Mouse (Mus musculus) liver (tissue): ENCODE results near the gene Tcf3.
A peak's percentile ranks its signal among the peaks of the same experiment; 100 is the strongest.

Experiments used
- DNase-seq: peaks from one replicate; pipeline ENCODE4 v3.0.0-alpha.2; 2020; ENCODE audit warnings: mixed read lengths

The Tcf3 gene

DNA sequence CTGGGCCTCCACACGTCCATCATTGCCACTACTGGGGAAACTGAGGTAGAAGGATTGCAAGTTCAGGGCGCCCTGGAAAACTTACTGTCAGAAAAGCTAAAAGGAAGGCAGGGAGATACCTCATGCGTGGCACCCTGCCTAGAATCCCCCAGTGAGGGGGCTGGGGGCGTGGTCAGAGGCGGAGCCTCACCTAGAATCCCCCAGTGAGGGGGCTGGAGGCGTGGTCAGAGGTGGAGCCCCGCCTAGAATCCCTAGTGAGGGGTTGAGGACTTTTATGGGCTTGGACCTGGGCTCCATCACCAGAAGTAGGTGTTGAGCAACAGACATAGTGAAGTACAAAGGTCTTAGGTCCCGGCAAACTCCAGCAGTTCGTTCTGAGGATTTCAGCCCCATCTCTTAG, 2.8 kb upstream of the Tcf3 start:
- DNase-seq: peak; percentile 78

DNA sequence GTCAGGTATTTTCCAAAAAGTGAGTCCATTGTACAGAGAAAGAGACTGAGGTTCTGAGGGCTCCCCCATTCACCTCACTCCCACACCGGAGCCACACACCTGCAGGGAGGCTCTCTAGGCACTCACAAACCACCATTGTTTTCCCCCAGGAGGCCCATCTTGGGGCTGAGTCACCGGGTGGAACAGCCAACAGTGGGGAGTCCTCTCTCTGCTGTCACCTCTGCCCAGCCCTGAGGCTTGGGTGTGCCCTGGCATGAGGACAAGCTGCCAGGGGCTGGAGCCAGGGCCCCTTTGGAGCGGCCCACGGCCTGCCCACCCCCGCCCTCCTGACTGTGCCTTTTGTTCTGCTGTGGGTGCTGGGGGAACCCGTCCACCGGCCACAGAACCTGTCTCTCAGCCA, 2.3 kb upstream of the Tcf3 start:
- DNase-seq: peak; percentile 78

DNA sequence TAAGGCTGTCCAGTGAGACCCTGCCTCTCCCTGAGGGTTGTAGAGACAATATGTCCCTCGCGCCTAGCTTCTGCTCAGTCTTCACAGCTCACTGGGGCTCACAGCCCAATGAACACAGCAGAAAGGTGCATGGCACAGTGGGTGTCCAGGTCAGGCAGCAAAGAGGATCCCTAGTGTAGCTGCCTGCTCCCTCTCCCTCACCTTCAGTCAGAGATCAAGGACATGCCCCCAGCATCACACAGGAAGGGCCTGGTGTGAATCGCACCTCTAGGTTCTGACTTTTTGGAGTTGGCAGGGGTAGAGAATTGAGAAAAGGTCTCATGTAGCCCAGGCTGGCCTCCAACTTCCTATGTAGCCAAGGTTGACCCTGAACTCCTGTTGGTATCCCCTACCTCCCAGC, 1.4 kb upstream of the Tcf3 start:
- DNase-seq: no peak

DNA sequence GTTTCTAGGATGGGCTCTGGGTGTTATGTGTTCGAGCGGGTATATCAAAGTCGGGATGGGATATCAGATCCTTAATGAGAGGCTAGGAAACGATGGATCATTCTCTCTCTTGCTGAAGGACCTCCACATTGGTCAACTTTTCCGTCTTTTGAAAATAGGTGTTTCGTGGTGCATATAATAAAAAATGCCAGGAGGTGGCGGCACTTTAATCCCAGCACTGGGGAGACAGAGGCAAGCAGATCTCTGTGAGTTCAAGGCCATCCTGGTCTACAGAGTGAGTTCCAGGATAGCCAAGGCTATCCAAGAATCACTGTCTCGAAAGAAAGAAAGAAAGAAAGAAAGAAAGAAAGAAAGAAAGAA, 766 bp upstream of the Tcf3 start:
- DNase-seq: no peak

DNA sequence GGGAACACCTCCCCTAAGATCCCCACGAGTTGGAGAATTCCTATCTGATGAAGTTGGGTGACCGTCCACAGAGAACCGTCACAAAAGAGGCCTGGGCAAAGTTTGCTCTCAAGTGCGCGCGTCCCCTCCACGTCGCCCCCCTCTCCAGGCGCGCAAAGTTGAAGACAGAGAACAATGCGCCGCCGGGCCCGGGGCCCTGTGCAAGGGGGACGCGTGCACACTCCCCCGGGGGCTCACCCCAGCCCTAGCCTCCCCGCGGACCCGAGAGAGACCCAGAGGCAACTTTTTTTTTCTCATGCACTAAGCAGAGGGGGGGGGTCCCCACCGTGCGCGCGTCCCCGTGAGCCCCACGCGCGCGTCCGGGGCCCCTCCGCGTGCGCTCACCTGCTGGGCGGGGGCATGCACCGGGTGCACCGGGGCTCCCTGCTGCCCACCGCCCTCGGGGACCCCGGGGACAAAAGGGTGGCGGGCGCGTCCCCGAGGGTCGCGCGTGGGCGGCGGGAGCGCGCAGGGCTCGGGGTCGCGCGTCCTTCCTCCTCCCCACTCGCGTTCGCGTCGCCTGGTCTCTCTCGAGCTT, 423 bp downstream of the Tcf3 start:
- DNase-seq: peak; percentile 46

DNA sequence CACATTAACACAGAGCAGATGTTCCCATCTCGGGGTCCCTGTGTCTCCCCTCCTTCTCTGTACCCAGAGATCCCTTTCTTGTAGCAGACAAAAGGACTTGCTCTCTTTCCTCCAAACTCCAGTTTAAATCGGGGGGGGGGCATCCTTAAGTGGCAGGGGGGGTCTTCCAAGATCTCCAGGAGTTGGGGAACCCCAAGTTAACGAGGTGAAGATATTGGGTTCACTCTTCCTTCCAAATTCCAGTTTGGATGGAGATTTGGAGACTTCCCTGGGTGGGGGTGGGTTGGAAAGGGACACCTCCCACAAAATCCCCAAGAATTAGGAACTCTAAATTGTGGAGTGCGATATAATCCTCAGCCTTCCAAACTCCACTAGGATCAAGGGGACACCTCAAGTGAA, 1.1 kb downstream of the Tcf3 start:
- no peak for DNase-seq

DNA sequence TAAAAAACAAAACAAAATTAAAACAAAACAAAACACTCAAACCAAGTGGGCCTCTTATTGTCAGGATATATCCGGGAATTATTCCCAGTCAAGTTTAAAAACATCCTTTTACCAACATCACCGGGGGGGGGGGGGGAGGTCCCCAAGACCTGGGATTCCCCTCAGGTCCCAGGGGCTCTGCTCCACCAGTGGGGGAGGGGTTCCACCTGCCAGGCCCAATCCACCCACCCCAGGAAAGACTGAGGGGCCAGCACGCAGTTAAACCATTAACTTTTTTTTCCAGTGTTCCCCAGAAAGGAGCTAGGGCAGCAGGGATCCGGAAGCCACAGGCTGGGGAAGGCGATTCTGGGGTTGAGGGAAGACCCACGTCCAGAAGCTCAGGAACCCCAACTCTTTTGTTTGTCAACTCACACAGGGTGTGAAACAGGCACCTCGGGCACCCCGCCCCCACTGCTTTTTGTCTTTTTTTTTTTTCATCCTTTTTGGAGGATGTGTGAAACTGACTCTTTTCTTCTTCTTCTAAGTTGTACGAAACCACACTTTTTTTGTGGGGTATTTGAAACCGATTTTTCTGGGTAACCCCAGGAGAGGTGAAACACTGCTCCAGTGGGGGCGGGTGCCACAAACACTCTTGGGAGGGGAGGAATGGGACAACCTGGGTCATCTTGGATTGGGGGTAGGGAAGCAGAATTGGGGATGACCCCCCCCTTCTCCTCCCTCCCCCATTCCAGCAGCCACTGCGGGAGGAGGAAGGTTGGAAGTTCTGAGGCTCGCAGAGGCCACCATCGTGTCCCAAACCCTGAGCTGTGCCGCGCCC, 1.7 kb downstream of the Tcf3 start:
- DNase-seq: no peak

DNA sequence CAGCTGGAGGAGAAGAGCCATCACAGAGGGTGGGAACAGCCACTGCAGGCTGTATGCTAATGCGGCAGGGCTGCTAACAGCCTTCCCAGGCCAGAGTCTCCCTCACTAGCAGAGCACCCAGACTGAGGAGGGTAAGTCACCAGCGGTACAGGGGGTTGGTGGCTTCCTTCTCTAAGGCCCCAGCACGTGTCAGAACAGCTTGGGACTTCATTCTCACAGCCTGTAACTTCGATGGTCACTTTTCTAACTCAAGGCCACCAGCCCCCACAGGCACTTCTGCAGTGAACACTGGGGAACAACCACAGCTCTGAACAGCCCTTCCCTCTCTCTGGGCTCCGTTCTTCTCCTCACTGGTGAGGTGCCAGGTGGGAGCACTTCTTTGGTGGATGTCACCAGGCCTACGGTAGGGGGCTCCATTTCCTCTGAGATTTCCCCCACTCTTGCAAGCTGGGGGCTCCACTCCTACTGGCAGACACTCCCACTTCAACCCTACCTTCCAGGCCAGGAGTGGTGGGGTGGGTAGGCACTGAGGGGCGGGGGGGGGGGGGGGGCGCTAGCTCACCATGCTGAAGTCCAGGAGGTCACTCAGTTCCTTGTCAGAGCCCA, 3.0 kb downstream of the Tcf3 start:
- DNase-seq: no peak

DNA sequence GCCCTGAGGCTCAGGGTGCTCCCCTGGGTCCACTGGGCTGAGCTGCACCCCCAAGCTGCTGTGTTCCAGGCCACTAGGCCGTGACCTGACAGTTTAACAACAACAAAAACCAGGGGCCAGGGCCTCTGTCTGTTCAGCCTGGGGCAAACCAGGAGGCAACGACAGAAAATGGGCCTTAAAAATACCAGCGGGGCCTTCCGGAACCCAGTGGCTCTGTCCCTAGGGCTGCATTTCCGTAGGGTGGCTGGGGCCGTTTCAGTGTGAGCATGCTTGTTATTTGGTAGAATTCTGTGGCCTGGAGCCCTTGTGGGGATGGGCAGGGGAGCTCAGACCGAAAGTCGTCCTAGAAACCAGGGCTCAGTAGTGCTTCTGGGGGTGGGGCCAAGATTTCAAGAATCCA, 3.6 kb downstream of the Tcf3 start:
- DNase-seq: no peak

DNA sequence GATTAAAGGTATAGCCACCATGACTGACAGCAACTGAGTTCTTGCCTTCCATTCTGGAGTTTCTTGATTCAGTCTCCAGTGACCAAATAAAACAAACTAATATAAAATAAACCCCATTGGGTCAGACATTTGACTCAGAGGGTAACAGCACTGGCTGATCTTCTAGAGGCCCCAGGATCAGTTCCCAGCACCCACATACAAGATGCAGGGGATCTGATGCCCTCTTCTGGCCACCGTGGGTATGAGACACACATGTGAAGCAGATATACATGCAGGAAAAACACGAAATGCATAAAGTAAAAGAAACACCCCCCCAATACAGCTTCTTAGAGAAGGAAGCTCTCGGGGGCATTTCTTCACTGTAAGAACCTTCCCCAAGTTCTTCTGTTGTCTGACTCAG, 8.4 kb downstream of the Tcf3 start:
- no peak for DNase-seq

DNA sequence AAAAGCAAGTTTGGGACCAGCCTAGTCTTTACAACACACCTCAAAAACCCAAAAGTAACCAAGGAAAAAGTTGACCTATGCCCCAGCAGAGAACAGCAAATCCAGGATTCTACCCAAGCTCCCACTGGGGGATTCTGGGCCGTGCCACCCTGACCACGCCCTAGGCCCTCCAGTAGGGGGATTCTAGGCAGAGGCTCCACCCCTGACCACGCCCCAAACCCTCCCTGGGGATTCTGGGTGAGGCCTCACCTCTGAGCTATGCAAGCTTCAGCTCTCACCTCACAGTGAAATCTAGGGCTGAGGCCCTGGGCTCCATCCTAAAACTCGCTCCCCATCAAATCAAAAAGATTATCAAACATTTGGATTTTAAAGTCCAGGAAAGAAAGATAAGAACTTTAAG, 9.9 kb downstream of the Tcf3 start:
- DNase-seq: peak; percentile 98

DNA sequence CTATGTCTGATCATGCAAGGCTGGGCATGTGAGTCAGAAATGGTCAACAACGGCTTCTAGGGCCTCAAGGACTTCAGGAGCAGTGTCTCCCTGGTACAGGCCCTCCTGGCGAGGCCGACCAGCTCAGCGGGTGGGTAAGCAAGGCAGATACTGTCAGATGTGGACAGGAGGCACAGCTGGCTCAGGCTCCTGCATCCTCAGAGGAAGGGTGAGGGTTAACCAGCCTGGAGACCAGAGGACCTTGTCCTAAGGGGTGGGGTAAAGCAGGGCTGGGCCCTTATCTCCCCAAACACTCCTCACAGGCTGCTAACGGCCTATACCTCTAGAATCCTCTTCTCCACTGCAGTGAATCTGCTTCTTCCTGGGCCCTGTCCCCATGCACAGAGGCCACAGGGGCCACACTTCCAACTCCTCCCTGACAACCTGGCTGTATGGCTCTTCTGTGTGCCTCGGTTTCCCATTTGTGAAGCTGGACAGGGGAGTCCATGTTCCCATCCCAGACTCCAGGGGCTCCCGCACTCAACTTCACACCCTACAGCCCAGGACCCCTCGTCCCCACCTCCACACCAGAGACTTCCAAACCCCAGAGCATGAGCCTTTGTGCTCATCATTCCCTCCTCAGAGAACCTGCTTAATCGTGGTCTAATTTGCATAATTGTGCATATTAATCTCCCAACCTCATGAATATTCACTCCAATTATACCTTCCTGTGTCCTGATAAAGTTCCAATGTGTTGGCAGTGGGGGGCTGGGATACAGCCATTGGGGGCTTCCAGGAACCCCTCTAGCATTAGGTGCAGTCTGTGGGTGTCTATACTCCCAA, 11.6 kb downstream of the Tcf3 start:
- DNase-seq: peak; percentile 87

DNA sequence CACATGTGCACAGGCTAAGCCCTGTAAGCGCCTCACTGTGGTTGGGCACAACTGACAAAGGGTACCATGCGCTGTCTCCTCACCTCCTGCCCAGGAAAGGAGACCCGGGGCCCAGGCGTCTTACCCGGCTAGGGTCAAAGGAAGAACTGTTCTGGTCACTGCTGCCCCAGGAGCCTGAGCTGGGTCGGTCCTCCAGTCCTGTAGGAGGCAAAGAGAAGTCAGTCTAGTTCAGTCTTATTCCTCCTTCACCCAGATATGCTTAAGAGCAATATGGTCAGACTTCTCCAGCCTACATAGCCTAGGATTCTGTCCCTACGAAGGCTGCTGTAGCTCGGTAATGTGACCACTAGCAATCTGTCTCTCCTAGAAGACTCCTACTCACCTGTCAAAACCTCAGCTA, 12.2 kb downstream of the Tcf3 start:
- DNase-seq: no peak

DNA sequence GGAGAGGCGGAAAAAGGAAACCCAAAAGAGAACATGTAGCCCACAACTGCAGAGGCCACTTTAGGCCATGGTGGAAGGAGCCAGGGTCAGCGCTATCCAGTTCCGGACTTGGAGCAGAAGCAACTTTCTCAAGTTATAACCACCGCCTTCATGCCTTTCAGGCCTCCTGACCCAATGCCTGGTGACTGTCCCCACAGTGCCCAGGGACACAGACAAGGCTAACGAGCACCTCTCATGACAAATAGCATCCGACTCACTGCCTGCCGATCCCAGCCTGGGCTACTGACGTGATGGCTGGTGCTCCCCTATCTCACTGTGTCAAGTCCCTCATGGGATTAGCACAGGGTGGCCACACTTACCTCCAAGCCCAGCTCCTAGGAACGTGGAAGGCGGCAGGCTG, 12.7 kb downstream of the Tcf3 start:
- no peak for DNase-seq

DNA sequence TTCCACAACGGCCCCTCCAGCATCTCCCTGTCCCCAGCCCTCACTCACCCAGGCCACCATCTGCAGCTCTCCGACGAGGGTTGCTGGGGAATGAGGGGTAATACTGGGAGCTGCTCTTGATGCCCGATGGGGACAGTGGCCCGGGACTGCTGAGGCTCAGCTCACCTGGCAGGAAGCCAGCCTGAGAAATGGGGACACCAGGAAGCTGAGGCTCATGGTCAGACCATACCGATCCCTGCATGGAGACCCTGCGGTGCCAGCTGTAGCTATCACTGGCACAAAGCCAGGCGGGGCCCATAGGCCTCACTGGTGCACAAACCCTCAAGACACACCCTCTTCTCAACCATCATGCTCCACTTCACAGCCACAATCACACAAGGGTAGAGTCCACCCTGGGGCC, 14.0 kb downstream of the Tcf3 start:
- DNase-seq: peak; percentile 59

DNA sequence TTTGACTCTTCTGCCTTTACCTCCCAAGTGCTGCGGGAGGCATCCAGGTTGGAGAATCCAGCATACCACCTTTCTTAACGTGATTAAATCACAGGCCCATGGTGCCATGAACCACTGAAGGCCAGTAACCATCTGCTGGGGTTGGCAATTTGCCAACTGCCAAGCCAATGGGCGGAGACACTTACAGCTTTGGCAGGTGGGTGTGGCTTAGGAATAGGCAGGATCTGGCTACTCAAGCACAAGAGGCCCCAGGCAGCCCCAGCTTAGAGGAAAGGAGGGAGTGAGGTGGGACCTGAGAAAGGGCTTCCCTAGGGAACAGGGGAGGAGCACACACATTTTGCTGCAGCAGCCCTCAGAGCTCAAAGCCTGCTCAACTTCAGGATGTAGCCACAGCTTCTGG, 15.1 kb downstream of the Tcf3 start:
- DNase-seq: peak; percentile 78

DNA sequence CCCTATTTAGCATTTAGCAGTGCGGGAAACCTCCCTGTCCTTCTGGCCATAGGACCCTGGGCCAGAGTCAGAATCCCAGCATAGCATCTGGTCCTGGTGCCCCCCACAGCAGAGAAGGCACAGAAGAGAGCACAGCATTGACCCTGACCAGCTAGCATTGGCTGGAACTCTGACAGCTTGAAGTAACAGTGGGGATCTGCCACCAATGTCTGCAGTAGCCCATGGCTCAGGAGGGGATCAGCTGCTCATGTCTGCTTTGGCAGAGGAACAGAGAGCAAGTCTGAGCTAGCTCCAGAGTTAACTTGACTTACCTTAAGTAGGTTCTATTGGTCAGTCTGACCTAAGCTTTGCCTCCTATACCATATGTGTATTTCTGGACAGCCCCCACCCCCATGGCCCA, 15.6 kb downstream of the Tcf3 start:
- DNase-seq: no peak

DNA sequence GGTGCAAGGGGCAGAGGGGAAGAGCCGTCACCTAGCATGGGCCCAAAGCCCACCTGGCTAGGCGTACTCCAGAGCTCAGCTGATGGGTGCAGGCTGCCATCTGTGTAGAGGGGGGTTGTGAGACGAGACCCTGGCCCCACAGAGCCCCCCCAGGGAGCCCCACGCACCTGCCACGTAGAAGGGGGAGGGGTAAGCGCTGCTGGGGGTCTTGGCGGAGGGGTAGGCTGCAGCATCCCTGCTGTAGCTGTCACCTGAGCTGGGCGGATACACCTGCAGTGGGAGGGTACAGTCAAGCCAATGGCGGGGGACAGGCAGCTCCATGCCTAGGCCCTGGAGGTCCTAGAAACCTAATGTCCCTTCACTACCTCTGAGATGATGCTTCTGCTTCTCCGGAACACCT, 16.1 kb downstream of the Tcf3 start:
- no peak for DNase-seq

DNA sequence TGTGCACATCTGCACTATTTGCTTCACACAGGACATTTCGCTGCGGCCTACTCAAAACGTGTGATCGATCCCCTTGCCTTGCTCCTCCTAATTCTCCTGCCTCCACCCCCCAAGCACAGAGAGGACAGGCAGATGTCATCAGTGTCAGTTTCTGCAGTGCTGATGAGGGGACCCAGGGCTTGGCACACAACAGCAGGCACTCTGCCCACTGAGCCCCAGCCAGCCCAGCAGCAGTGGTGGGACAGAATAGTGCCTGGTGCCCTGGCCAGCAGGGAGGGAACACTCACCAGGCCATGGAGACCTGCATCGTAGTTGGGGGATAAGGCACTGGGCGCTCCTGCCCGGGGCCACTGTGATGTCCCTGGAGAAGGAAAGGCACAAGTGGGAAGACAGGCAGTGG, 17.9 kb downstream of the Tcf3 start:
- DNase-seq: no peak

DNA sequence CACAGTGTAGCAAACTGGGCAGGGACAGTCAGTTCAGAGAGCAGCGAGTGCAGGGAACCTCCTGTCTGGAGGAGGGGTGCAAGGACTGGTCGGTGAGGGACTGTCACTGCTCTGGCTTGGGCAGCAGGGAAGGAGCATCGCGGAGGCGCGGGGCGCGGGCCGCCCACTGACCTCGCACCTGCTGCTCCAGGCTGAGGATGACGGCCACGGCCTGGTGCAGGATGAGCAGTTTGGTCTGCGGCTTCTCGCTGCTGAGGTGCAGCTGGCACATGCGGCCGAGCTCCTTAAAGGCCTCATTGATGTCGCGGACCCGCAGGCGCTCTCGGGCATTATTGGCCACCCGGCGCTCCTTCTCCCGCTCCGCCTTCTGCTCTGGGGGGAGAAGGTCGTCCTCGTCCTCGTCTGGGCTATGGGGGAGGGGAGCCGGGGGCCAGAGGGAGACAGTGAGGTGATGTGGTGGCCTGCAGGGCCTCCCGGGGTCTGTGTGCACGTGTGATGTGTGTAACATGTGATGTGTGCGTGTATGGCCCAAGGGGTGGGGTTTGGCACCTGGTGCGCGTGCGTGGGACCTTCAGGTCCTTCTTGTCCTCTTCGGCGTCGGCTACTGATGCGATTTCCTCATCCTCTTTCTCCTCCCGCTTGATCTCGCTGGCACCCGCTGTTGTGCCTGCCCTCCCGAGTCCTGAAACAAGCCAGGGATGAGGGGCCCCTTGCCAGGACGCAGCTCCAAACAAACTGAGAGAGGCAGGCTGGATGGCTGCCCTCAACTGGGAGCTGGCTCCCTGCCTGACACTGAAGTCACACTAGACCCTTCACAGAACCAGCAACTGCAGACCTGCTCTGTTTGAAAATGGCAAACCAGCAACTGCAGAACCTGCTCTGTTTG, 20.5 kb downstream of the Tcf3 start:
- no peak for DNase-seq

DNA sequence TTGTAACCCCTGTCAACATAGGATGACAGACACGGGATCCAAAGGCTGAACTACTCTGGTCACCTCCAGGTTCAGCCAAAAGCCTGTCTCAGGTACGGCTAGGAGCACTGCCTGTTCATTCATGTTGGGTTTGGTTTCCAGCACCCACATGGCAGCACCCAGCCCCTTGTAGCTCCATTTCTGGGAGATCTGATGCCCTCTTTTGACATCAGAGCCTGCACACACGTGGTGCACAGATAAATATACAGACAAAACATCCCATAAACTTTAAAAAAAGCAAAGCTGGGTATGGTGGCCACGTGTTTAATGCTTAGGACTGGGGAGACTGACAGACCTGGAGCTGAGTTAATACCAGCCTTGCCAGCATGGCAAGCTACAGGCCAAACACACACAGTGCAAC, 25.5 kb downstream of the Tcf3 start:
- DNase-seq: no peak

DNA sequence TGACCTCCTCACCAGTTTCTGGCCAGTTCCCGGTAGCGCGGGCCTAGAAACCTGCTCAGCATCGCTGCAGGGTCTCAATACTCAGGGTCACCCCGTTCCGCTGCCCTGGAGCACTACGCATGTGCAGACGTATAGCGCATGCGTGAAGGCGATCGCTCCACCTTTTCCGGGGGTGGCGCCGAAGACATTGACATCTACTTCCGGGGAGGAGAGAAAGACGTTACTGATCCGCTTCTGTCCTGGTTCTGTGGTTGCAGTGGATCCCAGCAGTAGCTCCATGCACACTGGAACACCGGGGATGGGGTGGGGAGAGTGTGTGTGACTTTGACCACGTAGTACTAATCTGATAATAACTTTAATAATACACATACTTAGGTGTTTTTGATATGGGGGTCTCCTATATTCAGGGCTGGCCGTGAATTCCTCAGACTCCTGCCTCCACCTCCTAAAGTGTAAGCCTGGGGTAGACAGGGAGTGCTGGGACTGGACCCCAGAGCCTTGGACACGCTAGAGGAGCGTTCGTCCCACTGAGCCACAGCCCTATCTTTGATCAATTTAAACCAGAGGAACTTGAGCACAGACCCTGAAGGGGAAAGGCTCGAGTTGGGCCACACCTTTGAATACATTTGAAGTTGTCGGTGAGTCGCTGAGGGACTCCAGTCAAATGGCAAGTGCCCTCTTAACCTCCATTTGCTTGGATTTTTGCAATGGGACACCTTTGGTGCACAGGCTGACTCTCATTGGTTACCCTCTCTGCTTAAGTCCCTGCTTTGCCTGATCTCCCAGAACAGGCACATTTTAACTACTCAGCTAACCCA, 26.6 kb downstream of the Tcf3 start, which contains the start of gene Uqcr11:
Gene Uqcr11 (minus strand): TSS at position 147 of the 818 bp plus-strand sequence.
- DNase-seq: peak; percentile 94
